Mouse (Mus musculus) limb, embryonic 10.5 days (tissue): ENCODE measurements around the gene As3mt. TPM values are rescaled to one million over a fixed set of nuclear protein-coding genes. Genes with fewer than 3 reads are reported as not detected.
A peak's percentile ranks its signal among the peaks of the same experiment; 100 is the strongest.
"Not testable (repeated sequence)": the region's sequence is repeated elsewhere in the genome, so short reads cannot be mapped to it uniquely, and the experiment has no call there.

Experiments
- DNase-seq: peaks from one replicate; pipeline ENCODE4 v3.0.0-alpha.2; 2017; ENCODE audit warnings: low spot score
- H3K27ac ChIP-seq: fragments of 300-500 bp; sonication (generic); 2 replicates; pipeline ENCODE4 v1.5.1; 2016; ENCODE audit warnings: mild to moderate bottlenecking
- H3K27me3 ChIP-seq: fragments of 300-500 bp; sonication (generic); 2 replicates; pipeline ENCODE4 v1.6.1; 2016; ENCODE audit warnings: low read depth, mild to moderate bottlenecking; ENCODE audit not compliant: poor library complexity, severe bottlenecking
- H3K36me3 ChIP-seq: fragments of 300-500 bp; sonication (generic); 2 replicates; pipeline ENCODE4 v1.6.1; 2016; ENCODE audit warnings: mild to moderate bottlenecking, moderate library complexity
- H3K4me1 ChIP-seq: fragments of 300-500 bp; sonication (generic); 2 replicates; pipeline ENCODE4 v1.6.1; 2016
- H3K4me3 ChIP-seq: fragments of 300-500 bp; sonication (generic); 2 replicates; pipeline ENCODE4 v1.5.1; 2016; ENCODE audit warnings: mild to moderate bottlenecking, moderate library complexity
- H3K9me3 ChIP-seq: fragments of 300-500 bp; sonication (generic); replicated peaks from 2 replicates; pipeline ENCODE4 v1.6.1; 2016; ENCODE audit warnings: mild to moderate bottlenecking
- WGBS: fragments of 180-500 bp; shearing (Covaris S2); methylation state at CpG from one replicate; pipeline ENCODE4 v1.1.7; 2016; 5-methylcytosine and 5-hydroxymethylcytosine counted together
- polyA plus RNA-seq: library from polyadenylated mRNA; unstranded; fragments of >200 nt; fragmentation: Nextera tagmentation; extraction: Ambion mirVana; gene quantifications from 2 replicates; pipeline ENCODE4 v1.2.1, GENCODE M21; 2016

Gene As3mt
- polyA plus RNA-seq, 1 experiment from 2014 or later = 31.4 TPM

DNA sequence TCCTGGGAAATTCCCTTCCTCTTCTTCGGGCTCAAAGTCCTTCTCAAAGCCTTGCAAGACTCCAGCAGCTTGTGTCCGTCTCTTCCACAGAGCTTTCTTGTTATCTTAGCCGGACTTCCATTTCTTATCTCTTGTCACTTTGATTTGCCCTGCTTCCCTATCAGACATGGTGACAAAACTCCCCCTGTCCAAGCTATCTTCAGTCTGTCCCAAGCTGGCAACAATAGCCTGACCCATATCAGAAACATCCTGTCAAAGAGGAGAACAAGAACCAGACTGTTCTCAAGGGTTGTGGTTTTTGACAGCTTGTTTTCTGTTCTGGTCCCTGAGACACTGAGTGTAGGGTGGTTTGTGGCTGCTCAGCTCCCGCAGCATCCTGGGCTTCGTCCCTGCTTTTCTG lies 28.0 kb downstream of the As3mt start:
- no peak for DNase-seq
- Histone ChIP-seq H3K4me3 (no peak overlapping the region), H3K9me3 (no peaks in the 10 kb centered on the region), H3K4me1 (no peaks in the 10 kb centered on the region), H3K27ac (no peak overlapping the region), H3K36me3 (peaks cover 18% of the 10 kb centered on the region), H3K27me3 (no peaks in the 10 kb centered on the region)
- 79% methylated on average over 5 of the region's 5 CpGs for WGBS

DNA sequence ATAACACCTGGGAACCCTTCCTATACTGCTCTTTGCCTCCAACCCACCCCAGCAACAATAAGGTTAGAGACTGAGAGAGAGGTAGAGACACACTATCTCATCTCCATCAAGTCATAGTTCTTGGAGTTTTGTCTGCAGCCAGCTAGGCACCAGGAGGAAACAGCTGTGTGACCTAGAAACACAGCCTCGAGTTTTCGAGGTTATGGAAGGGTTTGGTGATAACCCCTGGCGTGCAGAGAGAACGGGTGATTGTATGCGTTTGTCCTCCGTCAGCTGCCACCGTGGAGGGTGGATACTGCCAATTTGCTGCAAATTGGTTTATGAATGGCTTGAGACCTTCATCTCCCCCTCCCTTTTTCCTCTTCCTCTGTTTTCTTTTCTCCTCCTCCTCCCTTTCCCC lies 29.8 kb downstream of the As3mt start:
- no peak for DNase-seq
- H3K27me3 ChIP-seq = no peaks in the 10 kb centered on the region
- no peaks in the 10 kb centered on the region for H3K4me1 ChIP-seq
- H3K36me3 ChIP-seq = peaks cover 13% of the 10 kb centered on the region
- H3K9me3 ChIP-seq = no peaks in the 10 kb centered on the region
- no peak overlapping the region for H3K27ac ChIP-seq
- 84% methylated on average over 7 of the region's 7 CpGs for WGBS
- H3K4me3 ChIP-seq = no peak overlapping the region

DNA sequence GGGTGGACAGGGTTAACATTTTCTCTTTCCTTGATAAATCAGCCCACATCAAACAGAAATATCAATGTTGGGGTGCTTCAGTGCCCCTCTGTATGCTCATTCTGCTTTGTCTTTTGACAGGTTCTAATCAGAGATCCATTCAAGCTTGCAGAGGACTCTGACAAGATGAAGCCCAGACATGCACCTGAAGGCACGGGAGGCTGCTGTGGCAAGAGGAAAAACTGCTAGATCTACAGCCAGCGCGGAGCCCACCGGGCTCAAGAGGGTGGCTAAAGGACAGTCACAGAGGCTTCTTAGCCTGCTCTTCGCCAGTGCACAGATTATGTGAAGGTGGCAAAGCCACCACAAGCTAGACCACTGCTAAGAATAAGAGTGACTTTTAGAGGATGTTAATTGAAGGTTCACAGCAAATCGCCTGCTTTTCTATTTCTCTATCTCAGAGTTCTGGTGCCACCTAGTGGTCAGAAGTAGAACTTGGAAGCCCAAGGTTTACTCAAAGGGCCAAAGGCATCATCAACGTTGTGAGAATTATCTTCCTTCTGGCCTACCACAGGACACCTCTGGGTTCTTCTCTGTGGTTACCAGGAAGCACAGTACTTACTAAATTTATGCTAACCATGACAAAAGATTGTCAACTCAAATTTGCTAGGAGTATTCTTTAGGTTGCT lies 33.2 kb downstream of the As3mt start:
- DNase-seq = peak; percentile 55

DNA sequence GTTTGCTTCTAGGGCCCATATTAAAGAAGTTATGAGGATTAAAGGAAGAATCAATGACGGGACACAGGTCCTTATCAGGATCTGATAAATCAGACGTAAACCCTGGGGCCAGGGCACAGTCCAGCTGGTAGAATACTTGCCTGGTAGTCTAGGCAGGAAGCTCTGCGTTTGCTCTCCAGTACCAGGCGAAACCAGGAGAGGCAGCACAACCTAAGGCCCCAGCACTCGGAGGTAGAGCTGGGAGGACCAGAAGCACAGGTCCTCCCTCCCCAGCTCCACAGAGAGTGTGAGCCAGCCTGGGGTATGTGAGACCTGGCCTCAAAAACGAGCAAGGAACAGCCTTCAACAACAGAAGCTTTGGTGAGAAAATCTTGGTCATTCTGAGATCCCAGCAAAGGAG lies 34.3 kb downstream of the As3mt start:
- Histone ChIP-seq H3K4me3 (no peak overlapping the region), H3K27ac (no peak overlapping the region), H3K27me3 (no peaks in the 10 kb centered on the region), H3K9me3 (no peaks in the 10 kb centered on the region), H3K36me3 (peaks cover 5% of the 10 kb centered on the region; the same call in 1 of the 2 replicates), H3K4me1 (no peaks in the 10 kb centered on the region)
- 46% methylated on average over 6 of the region's 6 CpGs for WGBS
- no peak for DNase-seq

More for the DNA sequence above, 33.2 kb downstream of the As3mt start:
- WGBS = 57% methylated on average over 7 of the region's 7 CpGs
- Histone ChIP-seq H3K4me1 (no peaks in the 10 kb centered on the region), H3K4me3 (no peak overlapping the region), H3K36me3 (peaks cover 5% of the 10 kb centered on the region; the same call in 1 of the 2 replicates), H3K9me3 (no peaks in the 10 kb centered on the region), H3K27ac (no peak overlapping the region), H3K27me3 (no peaks in the 10 kb centered on the region)

DNA sequence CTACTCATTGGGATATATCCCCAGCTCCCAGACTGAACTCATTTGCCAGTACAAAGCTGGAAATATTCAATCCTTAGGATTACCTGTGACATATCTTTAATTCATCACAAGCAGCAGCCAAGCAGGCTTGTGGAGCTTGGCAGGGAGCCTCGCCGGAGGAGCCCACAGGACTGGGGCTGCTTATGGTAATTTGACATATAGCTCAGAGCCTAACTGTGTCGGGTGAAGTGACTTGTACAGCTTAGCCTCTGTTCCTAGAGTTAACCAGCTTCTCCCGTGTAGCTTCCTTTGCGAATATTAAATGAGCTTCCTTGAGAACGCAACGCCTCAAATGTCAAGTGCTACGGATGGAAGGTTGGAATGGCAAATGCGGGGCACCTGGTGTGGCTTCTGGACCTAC lies 37.4 kb downstream of the As3mt start:
- Histone ChIP-seq H3K27me3 (no peaks in the 10 kb centered on the region), H3K36me3 (no peaks in the 10 kb centered on the region), H3K4me1 (no peaks in the 10 kb centered on the region), H3K9me3 (no peaks in the 10 kb centered on the region), H3K4me3 (no peak overlapping the region), H3K27ac (no peak overlapping the region)
- no peak for DNase-seq
- 83% methylated on average over 9 of the region's 9 CpGs for WGBS

DNA sequence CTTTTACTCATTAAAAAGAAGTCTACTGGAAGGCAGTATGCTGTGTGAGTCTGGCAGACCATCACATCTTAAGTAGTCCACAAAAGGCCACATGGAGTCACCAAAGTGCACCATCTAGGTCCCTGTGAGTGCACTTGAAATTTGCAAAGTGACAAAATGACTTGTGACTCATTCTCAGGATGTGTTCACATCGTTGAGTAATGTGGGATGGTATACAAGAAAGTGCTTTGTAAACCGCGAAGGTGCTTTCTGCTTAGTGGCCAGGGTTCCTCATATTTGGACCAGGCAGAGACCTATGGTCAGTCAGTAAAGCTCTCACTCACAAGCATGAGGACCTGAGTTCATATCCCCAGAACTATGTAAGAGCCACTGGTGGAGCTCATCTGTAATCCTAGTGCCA lies 40.5 kb downstream of the As3mt start:
- no peaks in the 10 kb centered on the region for H3K9me3 ChIP-seq
- H3K27me3 ChIP-seq = no peaks in the 10 kb centered on the region
- H3K27ac ChIP-seq = no peak overlapping the region
- WGBS = 90% methylated on average over 3 of the region's 3 CpGs
- DNase-seq = no peak
- no peak overlapping the region for H3K4me3 ChIP-seq
- no peaks in the 10 kb centered on the region for H3K36me3 ChIP-seq
- H3K4me1 ChIP-seq = no peaks in the 10 kb centered on the region

DNA sequence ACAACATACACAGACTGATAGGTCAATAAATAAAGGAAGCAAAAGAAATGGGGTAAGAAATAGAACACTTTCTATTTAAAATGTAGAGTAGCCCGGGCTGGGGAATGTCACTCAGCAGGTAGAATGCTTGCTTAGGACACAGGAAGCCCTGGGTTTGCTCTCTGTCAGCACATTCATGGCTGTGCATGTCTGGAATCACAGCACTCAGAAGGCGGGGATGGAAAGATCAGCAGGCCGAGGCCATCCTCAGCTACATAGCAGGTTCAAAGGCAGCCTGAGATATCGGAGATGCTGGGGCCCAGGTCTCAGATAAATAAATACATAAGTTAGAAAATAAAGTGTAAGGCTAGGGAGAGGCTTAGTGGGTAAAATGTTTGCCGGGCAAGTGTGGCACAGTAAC lies 45.0 kb downstream of the As3mt start:
- Histone ChIP-seq H3K4me1 (no peaks in the 10 kb centered on the region), H3K27ac (no peak overlapping the region), H3K36me3 (no peaks in the 10 kb centered on the region), H3K4me3 (no peak overlapping the region), H3K27me3 (no peaks in the 10 kb centered on the region), H3K9me3 (no peaks in the 10 kb centered on the region)
- no peak for DNase-seq
- 89% methylated on average over 5 of the region's 5 CpGs for WGBS

DNA sequence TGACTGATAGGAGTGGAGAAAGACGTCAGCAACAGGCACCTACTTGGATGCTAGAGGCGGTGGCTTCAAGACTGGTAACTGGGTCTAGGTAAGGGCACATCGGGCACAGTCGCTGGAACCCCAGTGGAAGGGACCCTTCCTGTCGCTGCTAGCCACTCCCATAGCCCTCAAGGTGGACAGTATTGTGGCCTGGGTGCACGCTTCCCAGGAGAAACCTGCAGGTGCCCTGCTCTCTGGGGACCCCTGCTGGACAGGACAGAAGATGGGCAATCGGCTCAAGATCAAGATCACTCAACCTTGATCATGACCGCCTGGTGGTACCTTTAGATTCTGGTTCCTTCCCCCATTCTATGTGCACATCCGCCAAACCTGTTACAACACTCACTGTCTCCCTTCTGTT lies 47.8 kb downstream of the As3mt start:
- no peak for DNase-seq
- Histone ChIP-seq H3K27me3 (peaks cover 7% of the 10 kb centered on the region), H3K36me3 (no peaks in the 10 kb centered on the region), H3K4me3 (no peak overlapping the region), H3K4me1 (no peaks in the 10 kb centered on the region), H3K27ac (no peak overlapping the region), H3K9me3 (no peaks in the 10 kb centered on the region)
- 46% methylated on average over 9 of the region's 9 CpGs for WGBS

DNA sequence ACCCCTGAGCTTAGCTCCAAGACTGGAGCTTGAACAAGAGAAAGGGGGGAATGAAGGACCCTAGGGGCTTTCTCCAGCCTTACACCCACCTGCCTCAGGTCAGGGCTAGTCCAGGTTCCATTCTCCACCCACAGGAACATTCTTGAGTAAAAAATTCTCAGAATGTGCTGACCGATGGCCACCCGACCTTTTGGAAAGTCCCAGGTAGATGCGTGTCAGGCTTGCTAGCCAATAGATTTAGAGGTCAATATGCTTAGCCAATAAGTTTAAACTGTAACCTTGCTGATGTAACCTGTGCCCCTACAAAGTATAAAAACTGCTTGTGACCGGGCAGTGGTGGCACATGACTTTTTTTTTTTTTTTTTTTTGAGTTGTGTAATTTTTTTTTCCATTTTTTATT lies 49.0 kb downstream of the As3mt start:
- Histone ChIP-seq H3K9me3 (no peaks in the 10 kb centered on the region), H3K27me3 (peaks cover 7% of the 10 kb centered on the region), H3K27ac (no peak overlapping the region), H3K4me1 (peaks cover 5% of the 10 kb centered on the region; the same call in 1 of the 2 replicates), H3K4me3 (no peak overlapping the region), H3K36me3 (no peaks in the 10 kb centered on the region)
- whole genome bisulfite sequencing = 87% methylated on average over 4 of the region's 4 CpGs
- no peak for DNase-seq

DNA sequence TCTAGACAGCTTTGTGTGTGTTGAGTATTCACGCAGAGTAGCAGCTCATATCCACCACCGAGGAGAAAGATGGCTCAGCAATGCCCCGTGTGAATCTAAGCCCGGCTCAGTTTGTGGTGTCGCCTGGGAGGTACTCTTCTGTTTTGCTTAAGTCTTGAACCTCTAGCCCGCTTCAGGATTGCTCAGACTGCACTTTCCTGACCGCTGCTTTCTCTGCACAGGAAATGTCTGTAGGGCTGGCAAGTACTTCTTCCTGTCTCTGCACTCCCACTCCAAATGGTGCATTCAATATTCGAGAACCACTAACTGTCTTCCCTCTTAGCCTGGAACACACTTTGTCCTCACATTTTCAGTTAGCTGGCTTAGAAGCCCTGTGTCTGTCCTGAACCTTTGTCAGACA lies 51.8 kb downstream of the As3mt start:
- H3K27me3 ChIP-seq = peaks cover 29% of the 10 kb centered on the region
- DNase-seq = no peak
- 75% methylated on average over 8 of the region's 8 CpGs for WGBS
- H3K36me3 ChIP-seq = no peaks in the 10 kb centered on the region
- H3K27ac ChIP-seq = no peak overlapping the region
- no peak overlapping the region for H3K4me3 ChIP-seq
- H3K9me3 ChIP-seq = no peaks in the 10 kb centered on the region
- H3K4me1 ChIP-seq = peaks cover 24% of the 10 kb centered on the region

DNA sequence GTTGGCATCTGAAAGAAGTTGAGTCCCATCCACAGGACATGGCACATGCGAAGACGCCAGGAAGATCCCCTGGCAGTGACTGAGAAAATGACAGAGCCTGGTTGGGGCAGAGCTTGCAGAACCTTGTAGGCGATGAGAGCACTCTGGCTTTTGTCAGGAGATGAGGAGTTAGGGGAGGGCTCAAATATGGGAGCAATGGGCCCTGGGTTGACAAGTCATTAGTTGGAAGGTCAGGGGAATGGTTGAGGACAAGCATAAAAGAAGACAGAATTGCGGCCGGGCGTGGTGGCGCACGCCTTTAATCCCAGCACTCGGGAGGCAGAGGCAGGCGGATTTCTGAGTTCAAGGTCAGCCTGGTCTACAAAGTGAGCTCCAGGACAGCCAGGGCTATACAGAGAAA lies 52.7 kb downstream of the As3mt start:
- H3K36me3 ChIP-seq, H3K4me3 ChIP-seq, H3K27ac ChIP-seq, DNase-seq, H3K9me3 ChIP-seq: not testable (repeated sequence)
- peaks cover 24% of the 10 kb centered on the region for H3K4me1 ChIP-seq
- 82% methylated on average over 10 of the region's 10 CpGs for WGBS
- peaks cover 37% of the 10 kb centered on the region for H3K27me3 ChIP-seq

DNA sequence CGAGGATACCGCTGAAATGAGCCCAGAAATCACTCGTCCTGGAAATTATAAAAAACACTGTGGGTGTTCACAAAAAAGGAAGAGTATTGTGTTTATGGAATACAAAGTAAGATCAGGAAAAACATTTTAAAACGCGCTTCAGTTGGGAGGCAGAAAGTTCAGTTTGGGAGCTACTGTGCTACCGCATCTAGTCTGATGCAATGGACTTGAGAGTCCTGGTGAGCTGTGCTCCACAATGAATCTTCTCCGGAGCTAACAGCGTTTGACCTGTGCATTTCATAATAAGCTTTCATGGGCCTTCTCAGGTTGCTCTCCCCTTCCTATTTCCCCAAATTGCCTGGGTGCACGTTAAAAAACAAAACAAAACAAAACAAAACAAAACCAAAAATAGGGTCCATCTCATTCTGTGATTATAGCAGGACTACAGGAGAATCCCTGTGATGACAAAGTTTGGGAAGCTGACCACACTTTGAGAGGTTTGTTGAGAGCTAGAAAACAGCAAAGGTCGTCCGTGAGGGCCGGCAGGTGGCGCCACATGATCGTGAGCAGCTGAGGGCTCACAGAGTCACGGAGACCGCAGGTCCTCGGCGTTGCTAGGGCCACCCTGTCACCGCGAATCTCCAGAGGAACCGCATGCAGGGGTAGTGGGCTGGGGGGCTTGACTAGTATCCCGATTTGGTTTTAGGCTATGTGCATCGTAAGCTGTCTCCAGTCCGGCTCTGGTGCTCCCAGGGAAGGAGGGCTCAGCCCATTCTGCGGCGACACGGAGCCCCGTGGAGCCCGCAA lies 53.3 kb downstream of the As3mt start:
- Histone ChIP-seq H3K4me1 (peaks cover 24% of the 10 kb centered on the region), H3K27me3 (peaks cover 39% of the 10 kb centered on the region), H3K9me3 (no peaks in the 10 kb centered on the region), H3K36me3 (no peaks in the 10 kb centered on the region), H3K27ac (no peak overlapping the region), H3K4me3 (peak overlapping the region; percentile 86)
- DNase-seq = peak; percentile 91
- 19% methylated on average over 29 of the region's 29 CpGs for WGBS

DNA sequence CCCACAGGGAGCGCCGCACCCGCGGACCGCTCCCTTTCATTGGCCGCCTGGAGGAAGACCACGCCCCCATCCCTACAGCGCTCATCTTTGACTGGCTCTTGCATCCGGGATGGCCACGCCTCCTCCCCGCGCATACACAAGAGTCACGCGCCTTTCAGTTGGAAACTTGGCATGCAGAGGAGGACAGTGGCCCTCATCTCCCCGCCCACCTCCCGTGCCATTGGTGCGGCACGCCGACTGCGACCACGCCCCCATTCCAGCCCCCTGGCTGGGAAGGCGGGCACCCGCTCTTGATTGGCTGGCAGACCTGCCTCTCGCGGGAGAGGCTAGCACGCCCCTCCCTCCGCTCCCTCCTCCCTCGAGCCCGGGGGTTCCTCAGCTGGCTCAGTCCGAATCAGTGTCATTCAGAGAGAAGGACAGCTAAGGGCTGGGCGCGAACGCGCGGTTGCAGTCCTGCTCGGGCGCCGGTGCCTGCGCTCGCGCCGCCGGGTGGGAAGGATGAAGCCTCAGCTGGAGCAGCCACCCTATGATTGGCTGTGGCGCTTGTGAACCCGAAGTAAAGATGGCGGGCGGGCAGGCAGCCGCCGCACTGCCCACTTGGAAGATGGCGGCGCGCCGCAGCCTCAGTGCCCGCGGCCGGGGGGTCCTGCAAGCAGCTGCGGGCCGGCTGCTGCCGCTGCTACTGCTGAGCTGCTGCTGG lies 54.1 kb downstream of the As3mt start, which contains the start of gene Cnnm2:
Gene Cnnm2, plus strand, starts transcription at position 350 of the 700 bp plus-strand sequence.
- Histone ChIP-seq H3K4me1 (peaks cover 24% of the 10 kb centered on the region), H3K9me3 (no peaks in the 10 kb centered on the region), H3K36me3 (no peaks in the 10 kb centered on the region), H3K27me3 (peaks cover 39% of the 10 kb centered on the region), H3K27ac (peak within 1 kb of the TSS; percentile 82), H3K4me3 (peak within 1 kb of the TSS; percentile 86)
- DNase-seq = peak; percentile 99
- under 1% methylated on average over 59 of the region's 59 CpGs for WGBS
